Mouse (Mus musculus) layer of hippocampus, postnatal 14 days (tissue): ENCODE results near the gene Map3k20. TPM values are rescaled to one million over a fixed set of nuclear protein-coding genes. Genes with fewer than 3 reads are reported as not detected.

Experiments
- DNase-seq, 2 experiments: peaks; one replicate each; pipeline ENCODE4 v3.0.0; 2021 to 2022; ENCODE audit warnings: low spot score in 2 of 2, mixed read lengths in 1 of 2
- long read RNA-seq, 2 experiments: library from polyadenylated mRNA; stranded (forward); transcript quantifications; one replicate each; pipeline ENCODE4 v2.0.0; 2021
- total RNA-seq, 2 experiments: library from RNA; stranded (reverse); gene quantifications; 2 replicates each; pipeline ENCODE4 v1.2.3; 2021

Gene Map3k20
- 10 to 100 TPM; 16.7 to 18.2 TPM for total RNA-seq
- long read RNA-seq, experiment 1, full-length matches to known transcripts, result 1 of 1 reads
- long read RNA-seq, experiment 1, partial matches to known transcripts, result 0 of 1 reads
- long read RNA-seq, experiment 1, other reads (novel, unspliced or antisense), result 0 of 1 reads
- long read RNA-seq, experiment 2, full-length matches to known transcripts, result 2 of 4 reads
- long read RNA-seq, experiment 2, partial matches to known transcripts, result 0 of 4 reads
- long read RNA-seq, experiment 2, other reads (novel, unspliced or antisense), result 2 of 4 reads

- DNase-seq, result peak; percentile 35 to 41
These were observed at the start of gene Map3k20 for GRCm38 (mm10) chr2:72285256-72285887. TSS of gene Map3k20 (plus strand) at chr2:72285637.

GRCm38 (mm10) chr2:72238421-72238820 lies 47.0 kb upstream of the Map3k20 start:
- no peak for DNase-seq

DNA sequence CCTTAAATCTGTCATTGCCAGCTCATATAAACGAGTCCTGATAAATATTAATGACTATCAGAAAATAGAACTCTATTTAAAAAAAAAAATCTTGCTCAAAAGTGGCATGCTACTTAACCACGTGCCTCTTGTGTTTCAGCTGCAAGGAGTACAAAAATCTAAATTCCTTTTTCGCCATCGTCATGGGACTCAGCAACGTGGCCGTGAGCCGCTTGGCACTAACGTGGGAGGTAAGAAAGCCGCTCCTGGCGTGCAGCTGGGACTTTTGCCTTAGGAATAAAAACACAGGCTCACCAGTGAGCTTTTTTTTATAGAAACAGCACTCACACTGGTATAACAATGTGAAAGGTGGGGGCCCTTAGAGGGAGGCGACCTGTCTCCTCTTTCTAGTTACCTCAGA lies 46.5 kb upstream of the Map3k20 start:
- DNase-seq, result peak in 1 of 2 experiments; percentile 25

DNA sequence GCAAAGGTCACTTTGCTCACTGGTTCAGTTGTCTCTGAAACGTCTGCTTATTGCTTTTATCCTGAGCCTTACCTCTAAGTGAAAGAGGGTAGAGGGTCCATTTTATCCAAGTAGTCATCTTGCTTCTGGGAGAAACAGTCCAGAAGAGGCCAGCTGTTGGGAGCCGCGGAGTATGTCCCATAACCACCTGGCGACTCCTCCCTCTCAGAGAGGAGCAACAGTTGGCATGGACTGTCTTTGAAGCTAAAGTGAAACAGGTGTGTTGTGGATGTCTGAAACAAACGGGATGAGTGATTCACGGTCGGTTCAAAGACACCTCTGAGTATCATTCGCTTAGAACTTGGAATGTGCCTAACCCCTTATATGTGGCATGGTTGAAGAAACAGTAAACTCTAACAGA lies 46.0 kb upstream of the Map3k20 start:
- DNase-seq, result no peak

DNA sequence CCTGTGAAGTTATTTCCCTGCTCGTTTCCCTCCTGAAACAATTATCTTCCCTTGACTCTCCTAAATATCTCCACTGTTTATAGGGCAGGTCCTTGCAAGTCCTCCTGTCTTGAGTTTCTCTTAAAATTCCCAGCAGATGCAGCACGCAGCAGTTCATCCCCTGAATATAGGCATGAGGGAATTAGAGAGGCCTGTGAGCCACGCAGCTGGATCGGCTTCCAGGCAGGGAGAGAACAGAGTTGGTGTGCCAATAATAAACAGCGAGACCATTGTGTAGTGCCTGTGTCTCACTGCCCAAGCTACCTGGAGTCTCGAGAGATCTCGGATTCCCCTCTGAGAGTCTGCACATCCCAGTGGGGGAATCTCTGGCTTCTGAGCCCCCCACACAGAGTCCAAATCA lies 45.4 kb upstream of the Map3k20 start:
- DNase-seq, result no peak

GRCm38 (mm10) chr2:72240691-72241090 lies 44.7 kb upstream of the Map3k20 start:
- no peak for DNase-seq

- no peak for DNase-seq
These were observed 43.5 kb upstream of the Map3k20 start for GRCm38 (mm10) chr2:72241714-72242472.

GRCm38 (mm10) chr2:72242910-72243675 lies 42.3 kb upstream of the Map3k20 start:
- no peak for DNase-seq

DNA sequence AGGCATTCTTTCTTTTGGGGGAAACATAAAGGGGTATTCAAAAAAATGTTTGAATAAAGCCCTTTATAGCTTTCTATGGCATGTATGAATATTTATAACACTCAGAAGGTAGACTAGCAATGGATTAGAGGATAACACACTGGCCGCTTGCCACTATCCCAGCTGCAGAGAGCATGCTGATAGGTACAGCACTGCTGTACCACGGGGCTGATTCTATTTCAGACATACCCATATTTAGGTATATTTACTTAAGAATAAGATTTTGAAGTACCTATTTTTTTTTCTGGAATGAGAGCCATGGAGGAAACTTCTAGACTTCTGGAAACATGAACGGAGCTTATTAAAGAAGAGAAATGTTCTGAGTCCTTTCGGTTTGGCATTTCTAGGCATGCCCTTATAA lies 39.8 kb upstream of the Map3k20 start:
- DNase-seq, result no peak

GRCm38 (mm10) chr2:72246376-72246775 lies 39.1 kb upstream of the Map3k20 start:
- DNase-seq, result no peak

- DNase-seq, result no peak
These were observed 37.6 kb upstream of the Map3k20 start for GRCm38 (mm10) chr2:72247819-72248218.

DNA sequence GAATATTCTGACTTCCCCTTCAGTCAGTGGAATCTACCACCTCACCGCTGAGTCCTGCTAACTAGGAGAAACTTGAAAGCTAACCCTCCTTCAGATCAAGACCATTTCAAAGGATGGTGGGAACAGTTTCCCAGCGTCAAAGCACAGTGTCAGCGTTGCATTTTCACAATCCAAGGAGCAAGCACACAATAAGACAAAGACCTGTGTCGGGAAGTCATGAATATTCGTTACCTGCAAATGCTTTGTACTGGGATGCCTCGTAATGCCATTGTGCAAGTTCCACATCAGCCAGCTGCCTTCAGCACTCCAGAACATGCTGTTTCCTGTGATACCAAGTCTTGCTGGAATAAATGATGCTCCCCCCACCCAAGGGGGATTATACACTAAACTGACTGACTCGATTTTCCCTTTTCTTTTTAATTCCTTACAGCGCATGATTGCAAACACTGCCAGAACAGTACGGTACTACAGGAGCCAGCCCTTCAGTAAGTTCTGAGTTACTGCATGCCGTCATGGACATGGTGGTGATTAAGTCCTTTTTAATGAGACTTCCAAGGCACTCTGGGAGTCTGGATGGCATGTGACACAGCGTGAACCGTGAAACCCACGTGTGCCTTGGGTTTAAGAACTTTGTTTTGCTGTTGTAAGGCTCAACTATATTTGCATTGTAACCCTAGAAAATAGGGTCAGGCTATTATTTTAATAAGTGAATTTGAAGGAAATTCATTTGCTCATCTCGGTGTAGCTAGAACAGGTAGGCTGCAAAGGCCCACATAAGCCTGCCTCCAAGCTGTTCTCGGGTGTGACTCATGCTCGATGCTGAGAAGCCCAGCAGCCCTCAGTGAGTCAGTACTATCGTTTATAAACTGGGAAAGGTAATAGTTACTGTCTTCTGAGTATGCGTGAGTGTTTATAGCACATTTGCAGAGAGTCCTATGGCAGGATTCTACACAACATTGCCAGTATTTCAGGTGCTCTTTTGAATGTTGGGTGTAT lies 32.6 kb upstream of the Map3k20 start:
- DNase-seq, result no peak

GRCm38 (mm10) chr2:72253882-72254281 lies 31.6 kb upstream of the Map3k20 start:
- DNase-seq, result no peak

- no peak for DNase-seq
These were observed 30.4 kb upstream of the Map3k20 start for GRCm38 (mm10) chr2:72254813-72255582.

- DNase-seq, result no peak
These were observed 24.7 kb upstream of the Map3k20 start for GRCm38 (mm10) chr2:72260704-72261103.

- no peak for DNase-seq
These were observed 22.5 kb upstream of the Map3k20 start for GRCm38 (mm10) chr2:72262814-72263480.

- DNase-seq, result no peak
These were observed 18.0 kb upstream of the Map3k20 start for GRCm38 (mm10) chr2:72267390-72267789.

DNA sequence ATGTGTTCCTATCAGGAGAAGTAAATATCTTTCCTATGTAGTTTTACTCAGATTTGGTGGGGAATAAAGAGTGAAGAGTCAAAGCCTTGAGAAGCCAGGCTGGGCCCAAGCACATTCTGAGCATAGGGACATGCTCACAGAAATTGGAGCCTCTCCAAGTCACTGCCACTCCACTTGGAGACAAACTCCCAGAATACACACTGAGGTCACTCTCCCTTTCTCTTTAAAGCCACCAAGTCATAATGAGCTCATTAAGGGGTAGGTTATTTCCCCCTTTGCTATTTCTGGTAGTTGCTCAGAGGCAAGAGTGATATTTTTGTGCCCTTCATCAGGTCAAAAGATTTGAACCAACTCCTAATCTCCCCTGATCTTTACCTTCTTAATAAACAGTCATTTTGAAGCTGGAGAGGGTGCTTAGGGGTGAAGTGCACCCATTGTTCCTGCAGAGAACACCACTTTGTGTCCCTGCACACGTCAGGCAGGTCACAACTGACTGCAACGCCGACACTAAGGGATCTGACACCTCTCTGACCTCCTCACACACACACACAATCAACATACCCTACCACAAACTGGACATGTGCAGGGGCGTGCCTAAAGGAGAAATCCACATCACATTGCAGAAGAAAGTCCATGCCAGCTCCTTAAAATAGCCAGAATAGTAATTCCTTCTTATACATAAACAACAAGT lies 15.6 kb upstream of the Map3k20 start:
- DNase-seq, result no peak
